Mouse (Mus musculus) embryo, embryonic 10 days (tissue): ENCODE results near the gene Glt1d1.
"Not testable (repeated sequence)": the region's sequence is repeated elsewhere in the genome, so short reads cannot be mapped to it uniquely, and the experiment has no call there.

Experiments used
- DNase-seq: peaks from one replicate; pipeline ENCODE4 v3.0.0-alpha.2; 2015; ENCODE audit warnings: low spot score

The Glt1d1 gene

GRCm38 (mm10) chr5:127698525-127698924 lies 66.5 kb downstream of the Glt1d1 start:
- no peak for DNase-seq

DNA sequence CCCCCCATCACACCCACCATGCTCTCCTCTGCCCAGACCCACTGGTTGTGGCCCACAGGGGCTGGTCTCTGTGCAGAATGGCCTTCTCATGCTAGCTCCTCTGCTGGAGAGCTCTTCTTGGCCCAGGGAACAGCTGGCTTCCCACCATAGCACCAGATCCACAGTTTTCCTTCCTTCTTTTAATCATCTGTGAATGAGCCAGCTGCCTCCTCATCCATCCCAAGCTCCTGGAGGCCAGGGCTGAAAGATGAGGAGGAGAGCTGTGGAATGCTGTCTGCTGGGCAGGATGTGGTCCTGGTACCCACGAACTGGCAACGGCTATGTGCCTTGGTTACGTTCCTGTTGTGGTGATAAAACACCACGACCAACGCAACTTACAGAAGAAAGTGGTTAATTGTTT lies 67.6 kb downstream of the Glt1d1 start:
- DNase-seq, result no peak

DNA sequence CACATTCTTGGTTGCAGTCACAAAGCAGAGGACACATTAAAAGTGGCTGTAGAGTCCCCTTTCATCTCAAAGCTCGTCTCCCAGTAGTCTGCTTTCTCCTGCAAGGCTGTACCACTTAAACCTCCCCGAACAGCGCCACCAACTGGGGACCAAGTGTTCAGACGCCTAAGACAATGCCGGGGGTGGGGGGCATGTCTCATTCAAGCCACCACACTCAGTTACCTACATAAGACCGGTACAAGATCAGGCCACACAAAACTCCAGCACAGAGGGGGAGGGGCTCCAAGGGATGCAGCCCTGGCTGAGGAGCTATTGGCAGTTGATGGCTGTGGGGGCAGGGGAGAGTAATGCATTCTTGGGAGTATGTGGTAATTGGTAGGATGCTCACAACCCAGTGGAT lies 68.1 kb downstream of the Glt1d1 start:
- DNase-seq, result no peak

DNA sequence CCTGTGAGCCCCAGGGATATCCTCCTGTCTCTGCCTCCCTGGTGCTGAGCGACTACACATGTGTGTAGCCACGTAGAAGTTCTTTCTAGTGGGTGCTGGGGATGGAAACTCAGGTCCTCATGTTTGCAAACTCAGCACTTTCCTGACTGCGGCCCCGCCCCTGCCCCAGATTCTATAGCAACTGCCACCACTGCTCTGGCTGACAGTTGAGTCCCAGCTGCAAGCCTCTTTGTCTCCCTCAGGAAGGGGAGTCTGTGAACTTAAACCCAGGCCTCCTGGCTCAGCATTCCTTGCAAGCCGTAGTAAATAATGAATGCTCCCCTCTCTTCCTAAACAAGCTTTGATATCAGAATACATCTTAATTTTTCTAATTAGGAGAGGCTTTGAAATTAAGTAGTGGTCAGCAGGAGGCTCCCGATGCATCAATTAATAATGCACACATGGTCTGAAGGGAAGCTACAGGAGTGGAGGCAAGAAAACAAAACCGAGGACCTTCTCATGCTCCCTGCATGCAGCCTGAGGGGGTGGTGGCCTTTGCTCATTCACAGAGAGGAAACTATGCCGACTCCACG lies 71.6 kb downstream of the Glt1d1 start:
- DNase-seq, result no peak

GRCm38 (mm10) chr5:127705225-127705624 lies 73.2 kb downstream of the Glt1d1 start:
- DNase-seq, result no peak

DNA sequence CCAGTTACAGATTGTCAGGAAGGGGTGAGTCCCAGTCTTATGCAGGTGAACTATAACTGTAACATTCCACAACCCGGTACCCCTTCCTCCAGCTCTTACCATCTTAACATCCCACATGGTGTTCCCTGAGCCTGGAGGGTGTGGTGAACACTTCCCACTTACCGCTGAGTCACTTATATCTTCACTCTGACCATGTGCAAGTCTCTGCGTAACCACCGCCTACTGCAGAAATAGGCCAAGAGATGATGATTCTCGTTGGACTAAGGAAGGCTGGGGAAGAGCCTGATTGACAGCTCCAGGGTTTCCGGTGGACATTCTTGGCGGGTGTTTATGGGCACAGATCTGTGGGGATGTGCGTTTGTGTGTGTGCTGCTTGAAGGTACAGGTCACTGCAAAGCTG lies 73.9 kb downstream of the Glt1d1 start:
- DNase-seq, result no peak

DNA sequence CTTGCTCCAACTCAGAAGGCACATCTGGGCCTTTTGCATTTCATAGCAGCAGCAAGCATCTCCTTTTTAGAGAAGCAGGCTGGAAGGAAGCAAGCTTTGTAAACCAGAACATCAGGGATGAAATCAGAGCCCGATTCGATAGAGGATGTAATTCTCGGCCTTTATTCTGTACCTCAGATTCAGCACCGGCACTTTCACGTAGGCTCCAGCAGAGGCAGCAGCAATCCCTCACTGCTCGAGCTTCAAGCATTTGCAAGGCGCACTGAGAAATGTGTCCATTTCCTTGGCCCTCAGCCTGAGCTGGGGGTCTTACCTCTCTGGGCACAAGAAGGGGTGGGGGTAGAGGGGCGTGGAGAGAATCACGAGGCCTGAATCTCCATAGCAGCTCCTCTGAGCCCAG lies 76.1 kb downstream of the Glt1d1 start:
- peak; percentile 7 for DNase-seq

DNA sequence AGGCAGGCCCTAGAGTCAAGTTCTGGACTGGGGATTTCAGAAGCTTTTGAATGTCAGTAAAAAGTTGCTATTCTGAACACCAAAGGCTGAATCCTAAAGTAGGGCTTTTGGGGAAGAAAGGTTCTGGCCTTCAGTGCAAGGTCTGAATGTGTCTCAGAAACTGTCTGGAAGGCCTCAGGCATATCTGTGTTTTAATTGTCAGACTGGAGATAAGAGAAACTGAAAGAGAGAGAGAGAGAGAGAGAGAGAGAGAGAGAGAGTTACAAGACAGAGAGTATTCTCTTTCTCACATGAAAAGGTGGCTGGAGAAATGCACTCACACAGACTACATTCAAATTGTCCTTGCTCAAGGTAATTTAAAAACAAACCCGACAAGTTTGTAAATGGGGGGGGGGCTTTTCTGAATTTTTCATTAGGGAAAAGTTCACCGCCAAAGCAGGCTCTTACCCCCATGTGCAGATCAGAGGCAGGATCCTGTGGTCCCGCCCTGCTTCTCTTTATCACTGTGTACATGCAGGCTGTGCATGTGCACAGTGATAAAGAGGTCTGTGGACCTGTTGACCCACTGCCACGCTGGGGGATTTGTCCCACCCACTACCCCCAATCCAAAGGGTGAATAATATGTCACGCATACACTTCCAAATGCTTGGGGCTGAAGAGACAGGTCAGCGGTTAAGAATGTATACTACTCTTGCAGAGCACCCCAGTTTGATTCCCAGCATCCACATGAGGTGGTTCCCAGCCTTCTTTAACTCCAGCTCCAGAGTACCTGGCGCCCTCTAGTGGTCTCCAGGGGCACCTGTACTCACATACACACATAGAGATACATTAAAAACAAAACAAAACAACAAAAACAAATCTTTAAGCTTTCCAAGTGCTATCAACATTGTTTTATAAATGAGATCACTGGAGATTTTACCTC lies 83.0 kb downstream of the Glt1d1 start:
- DNase-seq, result no peak

DNA sequence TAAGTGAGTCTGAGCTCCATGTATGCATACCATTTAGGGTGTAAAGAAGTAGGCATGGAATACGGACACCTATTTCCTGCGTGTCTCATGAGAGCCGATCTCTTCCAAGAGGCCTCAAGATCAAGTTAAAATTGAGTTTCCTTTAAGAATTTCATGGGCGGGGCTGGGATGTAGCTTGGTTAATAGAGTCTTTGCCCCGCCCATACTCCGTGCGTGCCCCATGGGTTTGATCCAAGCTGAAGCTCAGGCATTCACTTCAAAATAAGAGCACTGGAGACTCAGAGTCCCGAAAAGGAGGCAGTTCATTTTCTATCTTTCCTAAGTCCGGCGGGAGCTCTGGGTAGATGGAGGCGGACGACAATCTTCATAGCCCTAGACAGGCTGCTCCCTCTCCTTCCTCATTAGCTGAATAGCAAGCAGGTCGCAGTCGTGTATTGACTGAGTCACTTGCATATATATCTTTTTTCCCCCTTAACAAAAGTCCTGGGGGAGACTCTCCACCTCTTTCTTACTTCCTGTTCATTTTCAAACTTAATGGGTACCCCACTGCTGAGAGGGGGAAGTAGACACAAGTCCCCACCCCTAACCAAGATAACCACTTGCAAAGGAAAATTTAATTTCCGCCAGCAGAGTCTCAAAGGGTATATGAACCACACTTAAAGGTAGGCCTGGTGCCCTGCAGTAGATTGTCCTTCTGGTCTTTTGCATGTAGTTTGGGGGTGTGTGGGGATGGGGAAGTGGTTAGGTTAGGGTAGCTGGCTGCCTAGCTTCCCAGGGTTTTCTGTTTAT lies 88.7 kb downstream of the Glt1d1 start:
- peak; percentile 76 for DNase-seq

GRCm38 (mm10) chr5:127722171-127722570 lies 90.1 kb downstream of the Glt1d1 start:
- not testable (repeated sequence) for DNase-seq

GRCm38 (mm10) chr5:127730351-127730750 lies 98.3 kb downstream of the Glt1d1 start:
- no peak for DNase-seq

GRCm38 (mm10) chr5:127741331-127741730 lies 109.3 kb downstream of the Glt1d1 start:
- no peak for DNase-seq

- DNase-seq, result not testable (repeated sequence)
Measured at GRCm38 (mm10) chr5:127749540-127749939, 117.5 kb downstream of the Glt1d1 start.

- peak; percentile 30 for DNase-seq
Measured at GRCm38 (mm10) chr5:127751262-127751975, 119.4 kb downstream of the Glt1d1 start.

GRCm38 (mm10) chr5:127755594-127755993 lies 123.5 kb downstream of the Glt1d1 start:
- DNase-seq, result no peak

DNA sequence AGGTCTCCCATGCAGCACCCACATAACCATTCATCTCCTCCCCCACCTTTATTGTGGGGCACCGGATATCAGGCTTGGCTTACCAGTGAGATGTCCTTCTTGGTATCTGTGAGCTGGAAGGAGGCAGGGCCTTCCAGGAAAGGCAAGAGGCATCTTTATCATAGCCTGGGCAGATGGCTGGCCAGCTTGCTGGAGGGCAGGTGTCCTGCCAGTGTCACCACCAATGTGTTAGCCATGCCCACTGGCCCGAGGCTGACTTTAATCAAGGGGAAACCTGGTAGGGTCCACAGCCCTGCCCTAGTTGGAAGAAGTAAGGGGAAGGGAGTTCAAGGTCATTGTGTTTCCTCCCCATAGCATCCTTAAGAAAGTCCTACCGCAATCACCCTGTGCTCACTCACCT lies 123.9 kb downstream of the Glt1d1 start:
- no peak for DNase-seq

GRCm38 (mm10) chr5:127756671-127757423 lies 124.8 kb downstream of the Glt1d1 start:
- DNase-seq, result peak; percentile 22

DNA sequence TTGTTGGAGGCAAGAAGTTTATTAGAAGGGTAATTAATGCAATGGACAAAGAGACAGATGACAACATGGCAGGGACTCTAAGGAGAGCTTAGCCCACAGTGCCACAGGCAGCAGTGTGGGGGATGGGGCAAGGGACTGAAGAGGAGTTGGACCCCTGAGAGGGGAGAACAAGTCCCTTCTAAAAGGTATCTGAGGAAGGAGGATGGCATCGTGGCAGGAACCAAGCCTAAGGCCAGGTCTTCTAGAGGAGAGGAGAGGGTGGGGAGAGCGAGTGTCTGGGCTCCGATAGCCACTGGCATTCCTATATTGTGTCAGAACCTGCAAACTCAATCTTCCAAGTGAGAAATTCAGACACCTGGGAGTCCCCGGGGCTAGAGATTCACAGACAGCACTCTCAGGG lies 126.5 kb downstream of the Glt1d1 start:
- no peak for DNase-seq
